Mouse (Mus musculus) skeletal muscle tissue, adult 2 months (tissue): ENCODE measurements around the gene Isg20l2.

Experiments
- DNase-seq: peaks from one replicate; pipeline ENCODE4 v3.0.0-alpha.2; 2012; ENCODE audit warnings: low read depth, low spot score

The Isg20l2 gene

GRCm38 (mm10) chr3:87973593-87974380 lies 43.7 kb downstream of the Isg20l2 start:
- no peak for DNase-seq

- peak; percentile 34 for DNase-seq
Observed at GRCm38 (mm10) chr3:87974381-87974987, 44.4 kb downstream of the Isg20l2 start.

GRCm38 (mm10) chr3:87979493-87979892 lies 49.4 kb downstream of the Isg20l2 start:
- no peak for DNase-seq

GRCm38 (mm10) chr3:87980085-87980484 lies 50.0 kb downstream of the Isg20l2 start:
- DNase-seq: no peak

- DNase-seq: no peak
Observed at GRCm38 (mm10) chr3:87980728-87981127, 50.6 kb downstream of the Isg20l2 start.

GRCm38 (mm10) chr3:87981214-87981760 lies 51.2 kb downstream of the Isg20l2 start:
- DNase-seq: no peak

GRCm38 (mm10) chr3:87981894-87982835 lies 52.1 kb downstream of the Isg20l2 start:
- DNase-seq: peak; percentile 95

GRCm38 (mm10) chr3:87982836-87983601 lies 52.9 kb downstream of the Isg20l2 start:
- DNase-seq: peak; percentile 86

- no peak for DNase-seq
Observed at GRCm38 (mm10) chr3:87983627-87984026, 53.5 kb downstream of the Isg20l2 start.

GRCm38 (mm10) chr3:87984094-87984493 lies 54.0 kb downstream of the Isg20l2 start:
- DNase-seq: no peak

GRCm38 (mm10) chr3:87985505-87986320 lies 55.6 kb downstream of the Isg20l2 start:
- no peak for DNase-seq

- DNase-seq: peak; percentile 92
Observed at GRCm38 (mm10) chr3:87986868-87987267, 56.8 kb downstream of the Isg20l2 start.

- DNase-seq: no peak
Observed at GRCm38 (mm10) chr3:87987633-87988032, 57.5 kb downstream of the Isg20l2 start.

- no peak for DNase-seq
Observed at GRCm38 (mm10) chr3:87988068-87988467, 58.0 kb downstream of the Isg20l2 start.

- DNase-seq: no peak
Observed at GRCm38 (mm10) chr3:87989935-87990334, 59.8 kb downstream of the Isg20l2 start.
